ENCODE assay signal across 22 mouse cellular contexts in the genomic region with DNA sequence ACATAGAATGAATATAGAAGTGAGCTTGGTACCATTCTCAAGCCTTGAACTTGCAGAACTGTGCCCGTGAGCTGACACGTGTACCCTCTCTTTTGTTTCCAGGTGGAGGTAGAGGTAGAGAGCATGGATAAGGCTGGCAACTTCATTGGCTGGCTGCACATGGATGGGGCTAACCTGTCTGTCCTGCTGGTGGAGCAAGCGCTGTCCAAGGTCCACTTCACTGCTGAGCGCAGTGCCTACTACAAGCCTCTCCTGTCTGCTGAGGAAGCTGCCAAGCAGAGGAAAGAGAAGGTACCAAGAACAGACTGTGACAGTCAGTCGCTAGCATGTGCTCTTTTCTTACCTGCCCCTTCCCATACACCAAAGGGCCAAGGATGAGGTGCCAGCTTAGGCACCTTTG. TPM values are rescaled to one million over a fixed set of nuclear protein-coding genes. Genes with fewer than 3 reads are reported as not detected.
DNase-seq lines count a peak whose midpoint lies in the region; ATAC-seq and TF ChIP-seq lines count a peak whose summit lies in the region.
"Had no signal": no experiment of that assay in that cellular context is flagged by ENCODE, and none has a peak within 500 bp of the region (broad histone marks: within the 10 kb centered on the region; RNA-seq: fewer than 3 reads in every experiment).

No protein-coding gene starts in this region.

- TF ChIP-seq CTCF in kidney, adult 2 months (conservative IDR thresholded peaks at IDR 0.05; ENCODE audit: insufficient read depth, insufficient read length, low read depth, low read length): no peak
- no peak for TF ChIP-seq CTCF in liver, adult 2 months (IDR thresholded peaks at IDR 0.05; ENCODE audit: low read depth, low read length)
- TF ChIP-seq CTCF in intestine, postnatal 0 days (IDR thresholded peaks at IDR 0.05; ENCODE audit: low read depth): no peak
- no peak for TF ChIP-seq CTCF in small intestine, adult 2 months (IDR thresholded peaks at IDR 0.05; ENCODE audit: extremely low read depth, insufficient read length, insufficient replicate concordance, low read depth, low read length)

- no peak for ATAC-seq in kidney, embryonic 14.5 days (ENCODE audit: low FRiP score, low TSS enrichment)
- no peak for ATAC-seq in liver, embryonic 12.5 days
- peak; percentile 52; the same call in 1 of the 2 replicates for ATAC-seq in intestine, postnatal 0 days
- ATAC-seq: CD4-positive, CD25-positive, alpha-beta regulatory T cell, adult 4 months; forebrain, embryonic 14.5 days had no signal

- no peaks in the 10 kb centered on the region for H3K79me2 ChIP-seq in liver, adult 2 months (ENCODE audit: control insufficient read depth, insufficient read depth, low read length)

- DNase-seq in kidney, adult 2 months: peak; percentile 42
- DNase-seq in liver, adult 2 months (ENCODE audit: extremely low read depth, low read depth, low spot score): peak; percentile 42
- no peak for DNase-seq in heart, postnatal 10 days
- DNase-seq: adrenal gland, postnatal 10 days; B cell, adult 2 months; cerebellum, adult 11 months; cerebellum, adult 8-10 months; embryo, embryonic 11 days; gastrocnemius, adult 2 months; heart, postnatal 4 days had no signal

- no peak overlapping the region for H3K27ac ChIP-seq in kidney, adult 2 months (ENCODE audit: insufficient read depth, low read depth, low read length)
- no peak overlapping the region for H3K27ac ChIP-seq in kidney, embryonic 14.5 days (ENCODE audit: low read depth, low read length)
- H3K27ac ChIP-seq in liver, adult 2 months (replicated peaks; ENCODE audit: insufficient read depth, low read depth, low read length): no peak overlapping the region
- H3K27ac ChIP-seq in liver, embryonic 12.5 days: no peak overlapping the region
- no peak overlapping the region for H3K27ac ChIP-seq in intestine, postnatal 0 days (ENCODE audit: low read depth, low read length)
- H3K27ac ChIP-seq in small intestine, adult 2 months (ENCODE audit: insufficient read depth, low read depth, low read length): peak overlapping the region; percentile 41; the same call in 1 of the 2 replicates
- H3K27ac ChIP-seq: embryonic facial prominence, embryonic 15.5 days; gastrocnemius, adult 2 months had no signal

- H3K9me3 ChIP-seq in kidney, embryonic 14.5 days (ENCODE audit: control insufficient read depth, low read length): no peaks in the 10 kb centered on the region
- no peaks in the 10 kb centered on the region for H3K9me3 ChIP-seq in liver, embryonic 12.5 days (replicated peaks)
- no peaks in the 10 kb centered on the region for H3K9me3 ChIP-seq in intestine, postnatal 0 days (ENCODE audit: control insufficient read depth)
- H3K9me3 ChIP-seq: embryonic facial prominence, embryonic 15.5 days; forebrain, embryonic 10.5 days; G1E; heart, embryonic 12.5 days had no signal

- H3K9ac ChIP-seq in kidney, embryonic 14.5 days (ENCODE audit: low read depth, low read length): no peak overlapping the region
- H3K9ac ChIP-seq in liver, adult 2 months (ENCODE audit: low read depth, low read length): no peak overlapping the region
- H3K9ac ChIP-seq in liver, embryonic 12.5 days: no peak overlapping the region
- no peak overlapping the region for H3K9ac ChIP-seq in intestine, postnatal 0 days (ENCODE audit: low read depth, low read length)
- H3K9ac ChIP-seq: embryonic facial prominence, embryonic 15.5 days; heart, embryonic 12.5 days had no signal

- no peak overlapping the region for H3K4me2 ChIP-seq in kidney, embryonic 14.5 days (replicated peaks; ENCODE audit: low read depth, low read length)
- H3K4me2 ChIP-seq in liver, embryonic 12.5 days: no peak overlapping the region
- H3K4me2 ChIP-seq in intestine, postnatal 0 days (replicated peaks; ENCODE audit: low read depth): no peak overlapping the region
- H3K4me2 ChIP-seq: embryonic facial prominence, embryonic 15.5 days; heart, embryonic 12.5 days had no signal

- no peaks in the 10 kb centered on the region for H3K4me1 ChIP-seq in kidney, adult 2 months (ENCODE audit: control insufficient read depth, insufficient read depth, low read length)
- peaks cover 16% of the 10 kb centered on the region; the same call in 1 of the 2 replicates for H3K4me1 ChIP-seq in kidney, embryonic 14.5 days (ENCODE audit: control insufficient read depth, insufficient read depth, low read length)
- no peaks in the 10 kb centered on the region for H3K4me1 ChIP-seq in liver, adult 2 months (ENCODE audit: control insufficient read depth, insufficient read depth, low read length)
- H3K4me1 ChIP-seq in liver, embryonic 12.5 days: peaks cover 11% of the 10 kb centered on the region
- H3K4me1 ChIP-seq in intestine, postnatal 0 days (replicated peaks; ENCODE audit: control insufficient read depth, insufficient read depth, low read length): peaks cover 10% of the 10 kb centered on the region
- peaks cover 50% of the 10 kb centered on the region for H3K4me1 ChIP-seq in small intestine, adult 2 months (ENCODE audit: control insufficient read depth, insufficient read depth, insufficient read length, low read length)

- intact Hi-C loops in heart, postnatal 10 days (cut with DNase I): no loop called here

- TF ChIP-seq POLR2A in kidney, adult 2 months (IDR thresholded peaks at IDR 0.05; ENCODE audit: low read depth, low read length): no peak
- no peak for TF ChIP-seq POLR2A in liver, adult 2 months (IDR thresholded peaks at IDR 0.05; ENCODE audit: extremely low read depth, insufficient read depth, low read length)
- TF ChIP-seq POLR2A in small intestine, adult 2 months (IDR thresholded peaks at IDR 0.05; ENCODE audit: low read depth, low read length): no peak

- H3K27me3 ChIP-seq in kidney, adult 2 months (replicated peaks; ENCODE audit: control insufficient read depth, insufficient read depth, low read length): no peaks in the 10 kb centered on the region
- H3K27me3 ChIP-seq in kidney, embryonic 14.5 days (ENCODE audit: control insufficient read depth, insufficient read depth, low read length): no peaks in the 10 kb centered on the region
- H3K27me3 ChIP-seq in liver, adult 2 months (ENCODE audit: control insufficient read depth, insufficient read depth, low read length): no peaks in the 10 kb centered on the region
- H3K27me3 ChIP-seq in liver, embryonic 12.5 days (replicated peaks): no peaks in the 10 kb centered on the region
- H3K27me3 ChIP-seq in intestine, postnatal 0 days (replicated peaks; ENCODE audit: control insufficient read depth, insufficient read depth, low read length): no peaks in the 10 kb centered on the region
- no peaks in the 10 kb centered on the region for H3K27me3 ChIP-seq in small intestine, adult 2 months (ENCODE audit: control insufficient read depth, insufficient read depth, low read length)
- H3K27me3 ChIP-seq: embryonic facial prominence, embryonic 15.5 days; heart, embryonic 12.5 days had no signal

- 68% methylated on average over 5 of the region's 5 CpGs for WGBS in kidney, adult 2 months
- 91% methylated on average over 5 of the region's 5 CpGs for WGBS in kidney, embryonic 14.5 days
- WGBS in liver, adult 2 months: 69% methylated on average over 5 of the region's 5 CpGs
- 82% methylated on average over 5 of the region's 5 CpGs for whole genome bisulfite sequencing in liver, embryonic 12.5 days (ENCODE audit: insufficient replicate concordance)
- 79% methylated on average over 5 of the region's 5 CpGs for WGBS in intestine, postnatal 0 days
- 35% methylated on average over 5 of the region's 5 CpGs for WGBS in small intestine, adult 2 months

- no peak overlapping the region for H3K4me3 ChIP-seq in kidney, adult 2 months (ENCODE audit: insufficient read depth, low read depth, low read length)
- H3K4me3 ChIP-seq in kidney, embryonic 14.5 days (ENCODE audit: low read length): no peak overlapping the region
- no peak overlapping the region for H3K4me3 ChIP-seq in liver, adult 2 months (ENCODE audit: insufficient read depth, low read depth, low read length)
- H3K4me3 ChIP-seq in liver, embryonic 12.5 days: no peak overlapping the region
- no peak overlapping the region for H3K4me3 ChIP-seq in intestine, postnatal 0 days (ENCODE audit: low read depth, low read length)
- no peak overlapping the region for H3K4me3 ChIP-seq in small intestine, adult 2 months (ENCODE audit: low read depth, low read length)
- H3K4me3 ChIP-seq: embryonic facial prominence, embryonic 15.5 days; erythroblast, embryonic 14.5 days; forebrain, embryonic 10.5 days; gastrocnemius, adult 2 months; heart, embryonic 12.5 days had no signal

- no peaks in the 10 kb centered on the region for H3K36me3 ChIP-seq in kidney, adult 2 months (ENCODE audit: control insufficient read depth, insufficient read depth, low read length)
- peaks cover 10% of the 10 kb centered on the region; the same call in 1 of the 2 replicates for H3K36me3 ChIP-seq in kidney, embryonic 14.5 days (ENCODE audit: control insufficient read depth, insufficient read depth, low read length)
- H3K36me3 ChIP-seq in liver, adult 2 months (ENCODE audit: control insufficient read depth, insufficient read depth, low read length): no peaks in the 10 kb centered on the region; the same call in 1 of the 2 replicates
- H3K36me3 ChIP-seq in liver, embryonic 12.5 days: peaks cover 43% of the 10 kb centered on the region
- H3K36me3 ChIP-seq in intestine, postnatal 0 days (ENCODE audit: control insufficient read depth, insufficient read depth): peaks cover 13% of the 10 kb centered on the region; the same call in 1 of the 2 replicates
- H3K36me3 ChIP-seq in small intestine, adult 2 months (ENCODE audit: control insufficient read depth, insufficient read depth, low read length): peaks cover 2% of the 10 kb centered on the region; the same call in 1 of the 2 replicates

RNA-seq across cellular contexts. Expression of a gene that starts 43.2 kb away (rescaled TPM):
- polyA plus RNA-seq in kidney, adult 2 months (2012; rRNA removed): 0.54 and 0.56 TPM in 2 replicates
- 1.6 and 2.8 TPM in 2 replicates for polyA plus RNA-seq in kidney, embryonic 14.5 days (2014; fragmentation: Nextera tagmentation; extraction: Ambion mirVana)
- 0.07 TPM in 1 of 2 replicates, not detected in the other for total RNA-seq in liver, adult 2 months (2014; rRNA removed)
- polyA plus RNA-seq in liver, adult 2 months (2012; rRNA removed): 0.10 TPM in 1 of 2 replicates, not detected in the other
- 0.16 and 0.30 TPM in 2 replicates for polyA plus RNA-seq in liver, embryonic 12.5 days (2016; fragmentation: Nextera tagmentation; extraction: Ambion mirVana)
- polyA plus RNA-seq in intestine, postnatal 0 days (2015; fragmentation: Nextera tagmentation; extraction: Ambion mirVana): 2.8 and 3.2 TPM in 2 replicates
- 0.11 and 0.44 TPM in 2 replicates for polyA plus RNA-seq in small intestine, adult 2 months (2012; rRNA removed)
- under 1 TPM; 0.42 to 0.43 TPM for total RNA-seq in heart, postnatal 10 days (2021)
- total RNA-seq: granulocyte monocyte progenitor cell, adult 5-6 weeks had no signal
- polyA plus RNA-seq: erythroblast, embryonic 14.5 days; G1E had no signal

Comparison
In these comparisons a context has a peak if more than half of its experiments do, and no peak if none do; other contexts are left out.
1. DNase-seq: peak in kidney, adult 2 months (single experiment) and liver, adult 2 months (single experiment); none in heart, postnatal 10 days (0 of 2).